Mouse (Mus musculus): ENCODE data around the gene Lamtor3.

- TF ChIP-seq POLR2A (IDR thresholded peaks at IDR 0.05; ENCODE audit: insufficient read depth, low read depth, low read length) (no peak), CTCF (IDR thresholded peaks at IDR 0.05; ENCODE audit: insufficient read depth, low read depth, low read length) (no peak)
These were observed 39.0 kb upstream of the Lamtor3 start for GRCm38 (mm10) chr3:137879313-137879712.

Data from olfactory bulb, adult 2 months (tissue).